9 mouse cellular contexts compared by ENCODE assay signal in the genomic region with DNA sequence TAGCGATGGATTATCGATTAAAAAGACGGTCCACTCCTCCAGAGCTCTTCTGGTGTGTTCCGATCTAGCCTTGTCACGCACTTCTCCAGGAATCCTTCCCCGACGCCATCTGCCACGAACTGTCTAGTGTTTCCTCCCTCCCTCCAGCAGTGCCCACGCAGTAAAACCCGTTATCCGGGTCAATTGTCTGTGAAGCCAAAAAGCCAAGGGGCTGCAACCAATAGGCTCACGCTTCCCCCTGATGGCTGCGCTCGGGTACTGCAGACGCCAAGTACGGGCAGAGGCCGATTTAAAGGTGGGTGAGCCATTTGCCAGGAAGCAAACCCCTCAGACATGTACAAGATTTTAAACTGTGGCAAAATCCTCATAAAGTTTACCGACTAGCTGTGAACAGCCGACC. TPM values are rescaled to one million over a fixed set of nuclear protein-coding genes. Genes with fewer than 3 reads are reported as not detected.
DNase-seq lines count a peak whose midpoint lies in the region; ATAC-seq lines count a peak whose summit lies in the region.
"Had no signal": no experiment of that assay in that cellular context is flagged by ENCODE, and none has a peak within 500 bp of the region (broad histone marks: within the 10 kb centered on the region; RNA-seq: fewer than 3 reads in every experiment).

No protein-coding gene starts in this region.

- no peaks in the 10 kb centered on the region for H3K9me3 ChIP-seq in embryonic facial prominence, embryonic 13.5 days
- no peaks in the 10 kb centered on the region for H3K9me3 ChIP-seq in hindbrain, embryonic 14.5 days (ENCODE audit: control insufficient read depth, low read length)
- no peaks in the 10 kb centered on the region for H3K9me3 ChIP-seq in midbrain, embryonic 11.5 days (ENCODE audit: control insufficient read depth, low read length)
- H3K9me3 ChIP-seq: G1E had no signal

- WGBS in embryonic facial prominence, embryonic 13.5 days = 12% methylated on average over 19 of the region's 19 CpGs
- 13% methylated on average over 19 of the region's 19 CpGs for WGBS in hindbrain, embryonic 14.5 days
- WGBS in midbrain, embryonic 11.5 days = 15% methylated on average over 19 of the region's 19 CpGs

- ATAC-seq in embryonic facial prominence, embryonic 13.5 days (ENCODE audit: insufficient number of reproducible peaks, insufficient read depth, low FRiP score, low TSS enrichment, low read depth) = no peak
- ATAC-seq in hindbrain, embryonic 14.5 days (ENCODE audit: low FRiP score) = 0 out of 2 replicates have a peak, but pooled peaks have one; percentile 32
- peak; percentile 61 for ATAC-seq in midbrain, embryonic 11.5 days (ENCODE audit: low FRiP score)

- no peak overlapping the region for H3K4me3 ChIP-seq in embryonic facial prominence, embryonic 13.5 days
- H3K4me3 ChIP-seq in hindbrain, embryonic 14.5 days (replicated peaks; ENCODE audit: low read length) = no peak overlapping the region
- no peak overlapping the region for H3K4me3 ChIP-seq in midbrain, embryonic 11.5 days (ENCODE audit: low read depth, low read length)

- peak overlapping the region; percentile 41 for H3K4me2 ChIP-seq in embryonic facial prominence, embryonic 13.5 days
- H3K4me2 ChIP-seq in hindbrain, embryonic 14.5 days (replicated peaks) = peak overlapping the region; percentile 24; the same call in 1 of the 2 replicates
- H3K4me2 ChIP-seq in midbrain, embryonic 11.5 days = peak overlapping the region; percentile 33; the same call in 1 of the 2 replicates

- no peak overlapping the region for H3K9ac ChIP-seq in embryonic facial prominence, embryonic 13.5 days
- 0 out of 2 replicates have a peak overlapping the region, but pooled peaks have one; percentile 9 for H3K9ac ChIP-seq in hindbrain, embryonic 14.5 days
- peak overlapping the region; percentile 20; the same call in 1 of the 2 replicates for H3K9ac ChIP-seq in midbrain, embryonic 11.5 days (ENCODE audit: low read length)

- peak; percentile 38 to 67 for DNase-seq in heart, adult 18-20 months
- DNase-seq in heart, adult 11 months = no peak
- peak; percentile 84 for DNase-seq in adrenal gland, postnatal 14 days
- DNase-seq in hindbrain, embryonic 14.5 days (ENCODE audit: low spot score) = peak; percentile 84
- peak; percentile 71 to 77 for DNase-seq in left cerebral cortex, postnatal 14 days (ENCODE audit: low spot score in 2 of 2)
- peak; percentile 98 for DNase-seq in midbrain, embryonic 11.5 days (ENCODE audit: low spot score, missing footprints)
- DNase-seq in spleen, postnatal 14 days (ENCODE audit: low spot score in 2 of 2) = peak; percentile 16 to 26

- peaks cover 70% of the 10 kb centered on the region for H3K27me3 ChIP-seq in embryonic facial prominence, embryonic 13.5 days
- peaks cover 14% of the 10 kb centered on the region; the same call in 1 of the 2 replicates for H3K27me3 ChIP-seq in hindbrain, embryonic 14.5 days (ENCODE audit: control insufficient read depth, insufficient read depth, low read length)
- H3K27me3 ChIP-seq in midbrain, embryonic 11.5 days (ENCODE audit: control insufficient read depth, insufficient read depth, low read length) = peaks cover 10% of the 10 kb centered on the region

- H3K27ac ChIP-seq in embryonic facial prominence, embryonic 13.5 days = no peak overlapping the region
- H3K27ac ChIP-seq in hindbrain, embryonic 14.5 days = no peak overlapping the region
- H3K27ac ChIP-seq in midbrain, embryonic 11.5 days (ENCODE audit: low read depth, low read length) = no peak overlapping the region

- H3K36me3 ChIP-seq in embryonic facial prominence, embryonic 13.5 days = no peaks in the 10 kb centered on the region
- H3K36me3 ChIP-seq in hindbrain, embryonic 14.5 days (replicated peaks; ENCODE audit: control insufficient read depth, insufficient read depth) = peaks cover 11% of the 10 kb centered on the region
- H3K36me3 ChIP-seq in midbrain, embryonic 11.5 days (ENCODE audit: control insufficient read depth, insufficient read depth, low read length) = no peaks in the 10 kb centered on the region
- H3K36me3 ChIP-seq: G1E had no signal

- peaks cover 8% of the 10 kb centered on the region; the same call in 1 of the 2 replicates for H3K4me1 ChIP-seq in embryonic facial prominence, embryonic 13.5 days
- H3K4me1 ChIP-seq in hindbrain, embryonic 14.5 days (replicated peaks; ENCODE audit: control insufficient read depth, insufficient read depth, low read length) = 0 out of 2 replicates have a peak, but pooled peaks cover 4% of the 10 kb centered on the region
- peaks cover 11% of the 10 kb centered on the region for H3K4me1 ChIP-seq in midbrain, embryonic 11.5 days (ENCODE audit: control insufficient read depth, insufficient read depth, low read length)

- intact Hi-C loops in left cerebral cortex, postnatal 14 days (cut with DNase I) = loop anchor here (5.0 to 10.0 kb wide), 2 partner anchors 87 to 184 kb away; partner anchors contain the start of genes Hps4 and Srrd

RNA-seq across cellular contexts. Expression of gene Gm6588, which starts 20.3 kb away (rescaled TPM):
- total RNA-seq in heart, adult 18-20 months (2021) = not detected
- total RNA-seq in adrenal gland, postnatal 14 days (2021) = not detected in 2 replicates
- polyA plus RNA-seq in embryonic facial prominence, embryonic 13.5 days (2015; fragmentation: Nextera tagmentation; extraction: Ambion mirVana) = 0.08 and 0.15 TPM in 2 replicates
- polyA plus RNA-seq in hindbrain, embryonic 14.5 days (2014; fragmentation: Nextera tagmentation; extraction: Ambion mirVana) = 0.23 and 0.29 TPM in 2 replicates
- not detected for total RNA-seq in left cerebral cortex, postnatal 14 days (2021)
- not detected in 2 replicates for polyA plus RNA-seq in midbrain, embryonic 11.5 days (2014; fragmentation: Nextera tagmentation; extraction: Ambion mirVana)
- polyA plus RNA-seq: G1E had no signal

RNA-seq across cellular contexts. Expression of gene Asphd2, which starts 34.3 kb away (rescaled TPM):
- under 1 TPM; 0.42 to 0.87 TPM for total RNA-seq in heart, adult 18-20 months (2021)
- 1.3 and 4.4 TPM in 2 replicates for total RNA-seq in adrenal gland, postnatal 14 days (2021)
- polyA plus RNA-seq in embryonic facial prominence, embryonic 13.5 days (2015; fragmentation: Nextera tagmentation; extraction: Ambion mirVana) = 14.5 and 14.8 TPM in 2 replicates
- polyA plus RNA-seq in hindbrain, embryonic 14.5 days (2014; fragmentation: Nextera tagmentation; extraction: Ambion mirVana) = 79.3 and 85.9 TPM in 2 replicates
- total RNA-seq in left cerebral cortex, postnatal 14 days (2021) = 100 to 1,000 TPM; 164 to 171 TPM
- 35.4 and 48.3 TPM in 2 replicates for polyA plus RNA-seq in midbrain, embryonic 11.5 days (2014; fragmentation: Nextera tagmentation; extraction: Ambion mirVana)
- polyA plus RNA-seq: G1E had no signal

Comparison
In these comparisons a context has a peak if more than half of its experiments do, and no peak if none do; other contexts are left out.
1. RNA of gene Asphd2, which starts 34.3 kb away (total RNA-seq): 164 to 171 TPM in left cerebral cortex, postnatal 14 days; 1.3 to 4.4 TPM in adrenal gland, postnatal 14 days and 0.42 to 0.87 TPM in heart, adult 18-20 months; every median in the first group is over 10 times any median in the second.
2. Peak in every context shown above with its lines, with median percentiles within 50 percentile points of each other: H3K4me2 ChIP-seq.